Mouse (Mus musculus): ENCODE data around the gene B3gnt2.

The B3gnt2 gene

DNA sequence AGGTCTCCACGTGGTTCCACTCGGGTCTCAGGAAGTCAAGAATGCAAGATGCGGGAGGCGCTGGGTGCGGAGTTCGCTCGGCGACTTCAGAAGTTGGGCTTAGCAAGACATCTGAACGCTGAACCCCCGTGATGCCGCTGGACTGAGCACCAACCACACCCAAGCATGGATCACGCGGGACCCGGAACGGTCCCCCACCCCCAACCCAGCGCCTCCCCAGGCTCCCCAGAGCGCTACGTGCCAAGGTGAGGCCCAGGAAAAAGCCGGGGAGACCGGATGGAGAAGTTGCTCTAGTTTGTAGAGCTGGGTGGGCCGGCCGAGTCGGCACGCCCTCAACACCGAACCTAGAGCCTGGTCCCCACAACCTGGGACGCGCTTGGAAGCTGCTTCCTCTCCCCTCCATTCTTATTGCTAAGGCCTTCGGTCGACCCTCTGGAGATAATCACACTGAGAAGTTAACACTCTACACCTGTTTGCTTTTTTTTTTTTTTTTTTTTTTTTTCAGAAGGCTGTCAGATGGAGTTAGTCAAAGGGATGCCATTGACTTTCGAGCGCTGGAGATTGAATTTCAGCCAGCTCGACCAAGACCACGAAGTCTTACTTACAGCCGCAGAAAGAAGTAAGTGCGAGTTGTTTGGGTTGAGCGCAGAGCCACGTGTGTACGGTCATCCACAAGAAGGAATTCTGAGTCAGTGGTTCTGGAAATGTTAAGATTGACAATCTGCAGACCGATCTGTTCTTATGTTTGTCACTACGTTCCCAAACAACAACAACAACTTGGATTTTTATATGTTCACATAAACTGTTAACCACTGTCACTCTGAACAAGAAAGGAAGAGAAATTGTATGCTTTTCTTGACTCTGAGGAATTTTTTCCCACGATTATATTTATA lies at the start of gene B3gnt2:
B3gnt2 (minus strand) TSS at position 627 of the 893 bp plus-strand sequence.
- DNase-seq = peak; percentile 27

GRCm38 (mm10) chr11:22906453-22906865 lies 45.7 kb upstream of the B3gnt2 start:
- DNase-seq = no peak

DNA sequence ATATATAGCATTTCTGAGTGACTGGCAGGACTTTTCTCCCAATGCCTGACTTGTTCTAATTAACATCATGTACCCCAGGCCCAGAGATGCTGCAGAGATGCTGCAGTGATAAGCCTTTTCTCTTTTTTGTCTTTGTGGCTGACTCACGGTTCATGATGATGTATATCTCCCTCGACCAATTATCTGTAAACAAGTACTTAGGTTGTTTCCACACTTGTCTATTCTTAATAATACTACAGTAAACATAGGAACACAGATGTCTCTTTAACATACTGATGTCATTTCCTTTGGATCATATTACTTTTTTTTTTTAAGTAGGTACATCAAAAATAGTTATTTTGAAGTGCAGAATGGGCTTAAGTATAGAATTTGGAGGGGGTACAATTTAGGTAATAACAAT lies 42.2 kb upstream of the B3gnt2 start:
- no peak for DNase-seq

GRCm38 (mm10) chr11:22900041-22900440 lies 39.3 kb upstream of the B3gnt2 start:
- DNase-seq = no peak

DNA sequence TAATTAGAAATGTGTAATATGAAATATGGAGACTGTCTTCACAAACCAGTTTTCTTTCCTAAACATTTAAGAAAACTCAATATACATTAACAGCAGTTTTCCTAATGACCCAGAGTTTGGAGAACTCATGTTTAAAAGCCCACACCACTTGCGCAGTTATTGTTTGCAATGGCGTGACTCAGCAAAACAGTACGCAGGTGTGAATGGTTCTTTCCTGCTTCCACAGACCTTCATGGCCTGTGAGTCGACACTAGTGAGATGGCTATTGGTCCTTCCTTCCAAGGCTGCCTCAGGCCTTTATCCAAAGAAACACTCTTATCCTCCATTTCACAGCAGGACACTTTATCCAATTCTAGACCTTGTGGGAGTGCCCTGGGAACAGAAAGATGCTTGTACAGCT lies 36.9 kb upstream of the B3gnt2 start:
- no peak for DNase-seq

GRCm38 (mm10) chr11:22897127-22897526 lies 36.4 kb upstream of the B3gnt2 start:
- DNase-seq = no peak

- no peak for DNase-seq
Measured at GRCm38 (mm10) chr11:22893075-22893474, 32.3 kb upstream of the B3gnt2 start.

DNA sequence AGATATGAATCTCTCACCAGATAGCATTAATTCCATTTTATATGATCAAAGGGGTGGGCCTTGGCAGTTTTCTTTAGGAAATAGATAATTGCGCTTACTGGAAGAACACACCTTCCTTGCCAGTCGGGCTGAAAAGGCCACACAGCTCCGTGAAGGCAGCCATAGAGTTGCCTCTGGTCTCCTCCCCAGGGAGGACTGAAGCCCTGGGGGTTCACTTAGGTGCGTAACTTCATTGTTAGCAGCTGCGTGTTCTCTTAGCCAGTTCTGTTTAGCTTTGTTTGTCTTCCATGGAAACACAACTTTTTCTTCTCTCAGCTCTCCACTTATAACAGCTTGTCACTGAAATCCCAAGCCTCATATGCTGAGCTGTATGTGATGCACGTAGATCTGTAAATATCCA lies 31.7 kb upstream of the B3gnt2 start:
- DNase-seq = no peak

DNA sequence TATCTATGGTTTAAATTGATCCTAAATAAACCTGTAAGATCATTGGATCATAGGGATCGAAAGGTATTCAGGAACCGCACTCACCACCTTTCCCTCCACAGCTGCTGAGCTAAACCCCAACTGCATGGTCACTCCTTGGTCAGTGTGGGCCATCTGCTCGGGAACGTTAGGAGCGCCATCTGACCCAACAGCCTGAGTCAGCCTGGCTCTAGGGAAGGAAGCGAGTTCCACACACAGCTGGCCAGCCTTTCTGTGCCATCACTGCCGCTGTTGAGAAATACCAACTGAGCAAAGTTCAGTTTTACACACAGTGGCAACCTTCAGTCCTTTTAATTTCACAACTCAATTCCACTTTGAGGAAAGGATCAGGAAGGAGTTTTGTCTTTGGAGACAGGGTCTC lies 31.1 kb upstream of the B3gnt2 start:
- no peak for DNase-seq

DNA sequence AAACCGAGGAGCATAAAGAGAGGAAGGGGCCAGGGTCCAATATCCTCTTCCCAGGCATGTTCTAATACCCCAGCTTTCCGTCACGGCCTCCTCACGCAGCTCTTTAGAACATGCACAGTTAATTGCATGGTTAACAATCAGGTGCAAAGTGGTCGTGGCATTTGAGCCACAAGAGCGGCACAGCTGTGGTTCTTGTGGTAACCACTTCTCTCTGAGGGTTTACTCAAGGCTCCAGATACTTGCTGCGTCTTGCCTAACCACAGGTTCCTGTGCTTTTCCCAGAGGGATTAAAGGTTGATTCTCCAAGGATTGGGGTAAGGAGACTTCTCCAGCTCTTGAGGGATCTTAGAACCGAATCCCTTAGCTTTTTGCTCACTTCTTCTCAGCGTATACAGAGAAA lies 30.5 kb upstream of the B3gnt2 start:
- DNase-seq = no peak

DNA sequence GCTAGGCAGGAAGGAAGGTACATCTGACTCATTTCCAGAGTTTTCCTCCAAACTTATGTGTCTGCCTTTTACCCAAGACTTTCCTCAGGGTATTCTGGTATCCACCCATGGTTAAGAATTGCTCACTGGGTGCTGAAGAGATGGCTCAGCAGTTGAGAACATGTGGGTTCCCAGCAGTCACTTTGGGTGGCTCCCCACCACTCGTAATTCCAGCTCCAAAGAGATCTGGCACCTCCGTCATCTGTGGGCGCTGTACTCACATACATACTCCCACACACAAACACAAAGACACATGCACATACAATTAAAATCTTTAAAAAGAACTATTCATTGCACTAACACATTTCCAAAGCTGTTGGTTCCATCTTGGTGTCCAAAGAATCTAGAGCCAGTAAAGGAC lies 28.5 kb upstream of the B3gnt2 start:
- DNase-seq = peak; percentile 68

DNA sequence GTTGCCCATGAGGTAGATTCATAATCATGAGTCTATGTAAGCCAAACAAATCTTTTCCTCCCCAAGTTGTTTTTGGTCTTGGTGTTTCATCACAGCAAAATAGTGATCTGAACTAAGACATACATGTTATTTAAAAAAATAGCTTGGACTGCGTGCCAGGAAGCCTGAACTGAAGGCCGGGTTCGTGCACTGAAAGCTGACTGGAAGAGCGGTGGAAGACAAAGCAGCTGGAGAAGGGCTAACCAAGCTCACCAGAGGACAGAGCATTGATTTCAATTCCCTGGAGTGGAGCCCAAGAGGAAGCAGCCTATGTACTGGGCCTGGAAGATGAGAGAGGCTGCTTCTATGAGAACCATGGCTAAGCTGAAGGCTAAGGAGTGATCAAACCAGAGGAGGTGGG lies 26.2 kb upstream of the B3gnt2 start:
- DNase-seq = no peak

DNA sequence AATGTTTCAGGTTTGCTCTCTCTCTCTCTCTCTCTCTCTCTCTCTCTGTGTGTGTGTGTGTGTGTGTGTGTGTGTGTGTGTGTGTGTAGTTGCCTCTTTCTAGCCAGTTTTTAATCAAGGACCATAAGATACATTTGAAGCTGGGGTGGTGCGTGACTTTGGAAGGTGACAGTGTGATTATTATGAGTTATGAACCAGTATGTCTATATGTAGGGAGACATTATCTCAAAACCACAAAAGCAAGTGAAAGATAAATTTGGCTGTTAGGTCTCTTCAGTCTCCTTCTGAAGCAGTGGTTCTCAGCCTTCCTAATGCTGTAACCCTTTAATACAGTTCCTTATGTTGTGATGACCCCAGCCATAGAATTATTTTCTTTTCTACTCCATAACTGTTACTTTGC lies 24.6 kb upstream of the B3gnt2 start:
- no peak for DNase-seq

DNA sequence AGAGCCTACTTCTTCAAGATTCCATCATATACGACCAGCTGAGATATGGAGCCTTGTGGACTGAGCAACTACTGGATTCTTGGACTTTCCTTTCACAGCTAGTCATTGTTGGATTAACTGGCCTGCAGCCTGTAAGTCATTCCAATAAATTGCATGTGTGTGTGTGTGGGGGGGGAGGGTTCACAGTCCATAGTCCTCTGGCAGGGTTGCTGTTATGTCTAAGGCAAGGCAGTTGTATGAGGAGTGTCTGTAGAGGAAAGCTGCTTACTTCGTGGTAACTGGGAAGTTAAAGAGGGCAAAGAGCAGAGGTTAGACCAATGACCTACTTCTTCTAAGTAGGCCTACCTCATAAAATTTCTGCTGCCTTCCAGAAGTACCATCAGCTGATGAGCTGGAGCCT lies 22.9 kb upstream of the B3gnt2 start:
- no peak for DNase-seq

DNA sequence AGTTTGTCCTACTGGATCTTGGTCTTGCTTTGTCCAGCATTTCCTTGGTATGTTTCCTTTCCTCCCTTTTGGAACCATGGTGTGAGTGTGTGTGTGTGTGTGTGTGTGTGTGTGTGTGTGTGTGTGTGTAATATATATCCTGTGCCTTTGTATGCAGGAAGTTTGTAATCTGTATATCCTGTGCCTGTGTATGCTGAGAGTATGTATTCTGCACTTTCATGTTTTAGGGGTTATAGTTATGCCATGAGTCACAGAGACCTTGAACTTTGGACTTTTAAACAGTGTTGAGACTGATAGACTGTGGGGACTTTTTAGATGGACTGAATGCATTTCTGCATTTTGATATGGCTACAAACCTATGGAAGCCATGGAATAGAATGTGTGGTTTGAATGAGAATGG lies 22.2 kb upstream of the B3gnt2 start:
- DNase-seq = no peak

GRCm38 (mm10) chr11:22880383-22881172 lies 19.8 kb upstream of the B3gnt2 start:
- DNase-seq = no peak

GRCm38 (mm10) chr11:22879645-22880044 lies 18.9 kb upstream of the B3gnt2 start:
- DNase-seq = no peak

GRCm38 (mm10) chr11:22876680-22877330 lies 16.0 kb upstream of the B3gnt2 start:
- DNase-seq = no peak

DNA sequence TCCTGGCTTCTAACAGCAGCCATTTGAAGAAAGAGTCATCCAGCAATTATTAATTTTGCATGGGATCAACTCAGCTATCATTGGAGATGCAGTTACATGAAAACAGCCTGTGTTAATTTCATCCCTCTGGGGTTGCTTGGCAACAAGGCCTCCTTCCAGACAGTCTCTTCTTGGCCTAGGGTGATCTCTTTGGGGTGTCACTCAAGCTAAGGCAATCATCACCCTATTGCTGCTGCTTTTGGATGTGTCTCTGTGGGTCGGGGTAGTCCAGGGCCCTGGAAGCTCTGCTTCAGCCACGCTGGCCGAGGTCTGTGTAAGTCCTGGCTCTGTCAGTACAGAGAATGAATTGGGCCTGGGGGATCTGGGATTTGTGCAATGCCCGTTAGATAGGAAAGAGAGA lies 14.5 kb upstream of the B3gnt2 start:
- DNase-seq = no peak

- DNase-seq = no peak
Measured at GRCm38 (mm10) chr11:22874747-22875146, 14.0 kb upstream of the B3gnt2 start.

DNA sequence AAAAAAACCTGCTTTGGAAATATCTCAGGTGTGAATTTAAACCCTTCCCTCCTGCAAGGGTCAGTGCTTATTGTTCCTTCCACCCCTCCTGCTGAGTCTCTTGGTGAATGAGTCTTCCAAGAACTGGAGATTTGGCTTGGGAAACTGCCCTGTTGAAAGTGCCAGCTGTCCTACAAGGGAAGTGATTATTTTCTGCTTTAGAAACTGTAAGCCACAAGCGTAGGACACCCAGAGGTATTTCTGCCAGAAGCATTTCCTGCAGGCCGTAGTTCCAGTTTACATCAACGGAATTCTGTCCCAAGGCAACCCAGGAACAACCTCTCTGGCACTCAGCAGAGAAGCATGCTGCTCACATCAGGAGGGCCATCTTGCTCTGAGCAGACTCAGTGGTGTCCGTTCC lies 12.6 kb upstream of the B3gnt2 start:
- DNase-seq = no peak

GRCm38 (mm10) chr11:22872307-22872680 lies 11.5 kb upstream of the B3gnt2 start:
- no peak for DNase-seq

DNA sequence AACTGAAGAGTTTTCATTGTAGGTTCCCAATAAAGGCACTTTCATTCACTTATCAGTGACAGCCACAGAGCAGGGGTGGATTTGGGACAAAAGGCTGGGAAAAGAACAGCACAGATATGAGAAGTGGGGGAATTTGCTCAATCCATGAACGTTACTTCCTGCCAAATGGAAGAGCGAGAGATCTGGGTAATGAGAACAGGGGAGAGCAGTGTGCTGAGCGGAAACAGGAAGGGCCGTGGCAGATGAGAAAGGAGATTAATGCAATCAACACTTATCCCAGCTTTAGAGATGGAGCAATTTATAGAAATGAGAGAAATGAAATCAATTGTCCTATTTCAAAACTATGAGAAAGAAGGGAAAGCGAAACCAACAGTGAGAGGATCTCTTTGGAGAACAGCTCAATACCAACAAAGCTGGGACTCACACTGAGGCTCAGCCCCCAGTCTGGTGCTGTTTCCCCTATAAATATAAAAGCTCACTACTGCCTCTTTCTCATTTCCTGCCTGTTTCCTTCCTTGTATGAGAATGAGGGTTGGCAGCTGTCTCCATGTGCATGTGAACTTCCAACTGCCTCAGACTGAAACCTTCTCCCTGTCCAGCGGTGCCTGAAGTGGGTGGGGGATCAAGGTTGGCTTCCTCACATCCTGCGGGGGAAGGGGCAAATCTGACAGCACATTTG lies 11.0 kb upstream of the B3gnt2 start:
- no peak for DNase-seq

Data from layer of hippocampus, adult 9-11 months (tissue).